Mouse (Mus musculus): ENCODE results near the gene Atp8a2.

GRCm38 (mm10) chr14:59967847-59968550 is 229.0 kb downstream of the Atp8a2 start:
- TF ChIP-seq GATA1 (IDR thresholded peaks at IDR 0.05; ENCODE audit: low read length) (no peak), TAL1 (IDR thresholded peaks at IDR 0.05; ENCODE audit: low read length) (no peak)
